Mouse (Mus musculus) neural tube, embryonic 14.5 days (tissue): ENCODE measurements around the gene Akt3. TPM values are rescaled to one million over a fixed set of nuclear protein-coding genes. Genes with fewer than 3 reads are reported as not detected.

ENCODE experiments used
- ATAC-seq: fragments of 200-750 bp; cut with Nextera tagmentation; 2 replicates; pipeline ENCODE4 v1.8.0; 2017; ENCODE audit warnings: low read depth, mild to moderate bottlenecking, moderate TSS enrichment, moderate library complexity
- H3K27ac ChIP-seq: fragments of 300-500 bp; sonication (generic); 2 replicates; pipeline ENCODE4 v1.5.1; 2014; ENCODE audit warnings: low read depth, mild to moderate bottlenecking, control low read depth, low read length, moderate library complexity, mixed read lengths
- H3K27me3 ChIP-seq: fragments of 300-500 bp; sonication (generic); 2 replicates; pipeline ENCODE4 v1.6.1; 2014; ENCODE audit warnings: low read length; ENCODE audit not compliant: control insufficient read depth, insufficient read depth
- H3K36me3 ChIP-seq: fragments of 300-500 bp; sonication (generic); 2 replicates; pipeline ENCODE4 v1.6.1; 2014; ENCODE audit warnings: low read length, mixed read lengths; ENCODE audit not compliant: control insufficient read depth, insufficient read depth
- H3K4me1 ChIP-seq: fragments of 300-500 bp; sonication (generic); 2 replicates; pipeline ENCODE4 v1.6.1; 2014; ENCODE audit warnings: low read length; ENCODE audit not compliant: control insufficient read depth, insufficient read depth
- H3K4me2 ChIP-seq: fragments of 300-500 bp; sonication (generic); 2 replicates; pipeline ENCODE4 v1.6.1; 2014; ENCODE audit warnings: mild to moderate bottlenecking, low read depth, low read length, control low read depth
- H3K4me3 ChIP-seq: fragments of 300-500 bp; sonication (generic); 2 replicates; pipeline ENCODE4 v1.5.1; 2014; ENCODE audit warnings: low read depth, low read length, control low read depth, mixed read lengths
- H3K9ac ChIP-seq: fragments of 300-500 bp; sonication (generic); replicated peaks from 2 replicates; pipeline ENCODE4 v1.6.1; 2014; ENCODE audit warnings: low read depth, mild to moderate bottlenecking, control low read depth, low read length, mixed read lengths
- H3K9me3 ChIP-seq: fragments of 300-500 bp; sonication (generic); 2 replicates; pipeline ENCODE4 v1.6.1; 2016; ENCODE audit warnings: low read length; ENCODE audit not compliant: control insufficient read depth
- WGBS: fragments of 180-500 bp; shearing (Covaris S2); extraction: QIAGEN DNeasy Blood & Tissue Kit; methylation state at CpG from one replicate; pipeline ENCODE4 v1.1.7; 2014; 5-methylcytosine and 5-hydroxymethylcytosine counted together
- polyA plus RNA-seq: library from polyadenylated mRNA; unstranded; fragments of >200 nt; fragmentation: Nextera tagmentation; extraction: Ambion mirVana; gene quantifications from 2 replicates; pipeline ENCODE4 v1.2.1, GENCODE M21; 2014

Akt3 gene
- polyA plus RNA-seq, 1 experiment from 2014 or later: 24.0 TPM

DNA sequence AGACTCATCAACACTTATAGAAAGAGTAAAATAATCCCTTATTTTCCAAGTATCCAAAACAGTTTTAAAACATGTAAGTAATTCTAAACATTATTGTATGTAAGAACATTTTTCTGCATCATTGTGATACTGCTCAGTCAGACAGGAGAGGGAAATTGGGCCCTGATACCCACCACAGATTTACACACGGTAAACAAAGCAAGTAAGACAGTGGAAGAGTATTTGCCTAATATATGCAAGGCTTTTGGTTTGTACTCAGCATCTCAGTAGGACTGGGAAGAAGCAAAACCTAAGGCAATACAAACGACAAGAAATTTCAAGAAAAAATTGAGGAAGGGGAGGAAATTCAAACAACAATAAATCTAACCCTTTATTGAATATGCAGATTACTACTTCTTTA is 92.2 kb downstream of the Akt3 start:
- Histone ChIP-seq H3K36me3 (no peaks in the 10 kb centered on the region), H3K9me3 (no peaks in the 10 kb centered on the region), H3K4me2 (no peak overlapping the region), H3K4me1 (no peaks in the 10 kb centered on the region), H3K9ac (no peak overlapping the region), H3K27me3 (no peaks in the 10 kb centered on the region), H3K27ac (no peak overlapping the region), H3K4me3 (no peak overlapping the region)
- ATAC-seq: no peak
- 13% methylated on average over 2 of the region's 2 CpGs for WGBS

DNA sequence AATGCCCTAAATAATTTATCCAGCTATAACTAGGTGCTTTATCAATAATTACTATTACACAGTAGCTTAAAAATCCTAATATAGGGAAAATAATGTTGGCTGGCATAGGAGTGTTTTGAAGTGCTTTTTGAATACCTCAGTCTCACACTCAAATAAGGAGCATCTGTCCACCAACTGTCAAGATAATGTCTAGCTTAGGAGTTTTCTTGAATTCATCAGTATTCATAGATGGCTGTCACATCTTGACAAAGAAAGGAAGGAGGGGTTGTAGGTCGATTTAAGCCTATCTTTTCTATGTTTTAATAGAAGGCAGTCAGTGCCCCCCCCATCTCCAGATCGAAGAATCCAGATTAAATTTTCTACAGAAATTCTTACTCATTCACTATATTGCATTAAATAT is 92.7 kb downstream of the Akt3 start:
- H3K4me3 ChIP-seq: no peak overlapping the region
- H3K27me3 ChIP-seq: no peaks in the 10 kb centered on the region
- H3K27ac ChIP-seq: no peak overlapping the region
- no peak overlapping the region for H3K4me2 ChIP-seq
- no peak for ATAC-seq
- H3K9me3 ChIP-seq: no peaks in the 10 kb centered on the region
- no peak overlapping the region for H3K9ac ChIP-seq
- H3K4me1 ChIP-seq: no peaks in the 10 kb centered on the region
- 64% methylated on average over 2 of the region's 2 CpGs for WGBS
- no peaks in the 10 kb centered on the region for H3K36me3 ChIP-seq

DNA sequence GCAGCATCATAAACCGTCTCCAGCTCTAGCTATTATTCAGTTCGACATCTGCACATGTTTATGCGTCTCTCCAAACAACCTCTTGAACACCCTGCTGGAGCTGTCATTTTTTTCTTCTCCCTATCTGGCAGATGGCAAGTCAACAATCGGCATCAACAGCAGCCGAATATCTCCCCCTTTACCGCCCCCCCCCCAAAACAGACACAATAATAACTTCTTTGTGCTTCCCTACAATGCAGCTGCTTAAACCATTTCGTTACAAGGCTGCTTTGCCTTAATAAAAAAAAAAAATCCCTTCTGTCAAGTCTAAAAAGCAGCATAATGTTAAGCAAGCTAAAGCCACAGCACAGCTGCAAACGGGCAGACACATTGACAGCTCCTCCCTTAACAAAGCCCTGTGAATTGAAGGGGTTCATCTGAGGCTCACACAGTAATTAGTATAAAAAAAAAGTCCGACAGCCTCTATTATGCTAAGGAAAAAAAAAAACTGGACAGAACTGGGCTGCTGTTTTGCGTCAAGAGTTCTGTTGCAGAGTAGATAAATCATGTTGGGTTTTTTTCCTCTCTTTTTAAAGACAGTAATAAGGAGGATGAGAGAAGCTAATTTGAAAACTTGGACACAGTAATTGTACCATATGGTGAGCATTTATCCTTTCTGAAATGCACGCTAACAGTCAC is 107.5 kb downstream of the Akt3 start:
- Histone ChIP-seq H3K4me3 (peak overlapping the region; percentile 7; the same call in 1 of the 2 replicates), H3K9ac (no peak overlapping the region), H3K9me3 (no peaks in the 10 kb centered on the region), H3K27me3 (no peaks in the 10 kb centered on the region), H3K36me3 (no peaks in the 10 kb centered on the region), H3K27ac (peak overlapping the region; percentile 45; the same call in 1 of the 2 replicates), H3K4me2 (peak overlapping the region; percentile 38), H3K4me1 (peaks cover 8% of the 10 kb centered on the region; the same call in 1 of the 2 replicates)
- WGBS: 4% methylated on average over 11 of the region's 11 CpGs
- ATAC-seq: peak; percentile 77

DNA sequence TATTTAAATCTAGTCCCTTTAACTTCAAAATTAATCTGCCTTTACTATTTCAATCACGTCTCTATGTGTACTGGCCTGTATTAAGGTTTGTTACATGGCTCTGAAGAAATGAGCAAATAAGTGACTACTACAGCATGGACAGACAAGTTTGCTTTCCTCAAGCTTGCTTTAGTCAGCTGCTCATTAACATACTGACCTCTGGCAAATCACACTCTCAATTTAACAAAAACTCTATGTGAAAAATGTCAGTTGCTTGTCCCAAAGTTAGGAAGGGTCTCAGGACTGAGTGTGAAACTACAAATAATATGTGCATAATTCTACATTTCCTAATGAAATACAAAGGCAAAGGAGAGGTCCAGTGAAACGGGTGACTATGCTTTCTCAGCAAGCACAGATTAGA is 109.3 kb downstream of the Akt3 start:
- H3K9ac ChIP-seq: no peak overlapping the region
- peaks cover 8% of the 10 kb centered on the region; the same call in 1 of the 2 replicates for H3K4me1 ChIP-seq
- 19% methylated on average over 2 of the region's 2 CpGs for WGBS
- no peak overlapping the region for H3K4me3 ChIP-seq
- H3K9me3 ChIP-seq: no peaks in the 10 kb centered on the region
- H3K27ac ChIP-seq: no peak overlapping the region
- no peaks in the 10 kb centered on the region for H3K27me3 ChIP-seq
- H3K36me3 ChIP-seq: no peaks in the 10 kb centered on the region
- no peak for ATAC-seq
- no peak overlapping the region for H3K4me2 ChIP-seq

DNA sequence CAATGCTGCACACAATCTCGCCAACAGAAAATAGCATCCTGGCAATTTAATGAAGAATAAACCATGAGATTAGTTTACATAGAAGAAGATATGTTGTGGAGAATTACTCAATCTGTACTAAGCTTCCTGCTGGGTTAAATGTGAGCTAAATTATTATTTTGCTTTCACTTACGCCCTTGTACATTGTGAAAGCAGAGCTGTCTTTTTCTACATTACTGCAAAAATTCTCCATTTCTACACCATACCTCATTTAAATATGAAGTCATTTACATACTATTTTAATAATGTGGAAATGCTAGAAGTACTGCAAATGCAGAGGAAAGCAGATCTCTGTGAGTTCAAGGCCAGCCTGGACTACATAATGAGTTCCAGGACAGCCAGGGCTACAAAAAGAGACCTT is 116.5 kb downstream of the Akt3 start:
- WGBS: 91% methylated on average over 2 of the region's 2 CpGs
- H3K36me3 ChIP-seq: no peaks in the 10 kb centered on the region

DNA sequence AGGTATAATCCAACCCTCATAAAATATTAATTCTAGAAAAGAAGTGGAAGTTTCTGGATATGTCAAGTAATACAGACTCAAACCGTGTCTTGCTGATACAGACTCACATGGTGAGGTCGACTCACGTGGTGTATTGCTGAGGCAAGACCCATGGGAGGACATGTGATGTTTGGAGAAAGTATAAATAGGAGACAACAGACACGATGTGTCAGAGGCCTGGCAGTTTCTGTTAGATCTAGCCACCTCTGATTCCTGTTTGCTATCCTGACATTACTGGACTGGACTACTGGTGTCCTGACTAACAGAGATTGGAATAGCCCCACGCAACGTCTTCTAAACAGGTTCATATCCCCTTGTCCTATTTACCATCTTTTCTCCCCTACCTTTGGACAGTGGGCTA is 118.4 kb downstream of the Akt3 start:
- Histone ChIP-seq H3K27me3 (no peaks in the 10 kb centered on the region), H3K4me2 (no peak overlapping the region), H3K4me3 (no peak overlapping the region), H3K27ac (no peak overlapping the region), H3K4me1 (no peaks in the 10 kb centered on the region), H3K36me3 (no peaks in the 10 kb centered on the region), H3K9me3 (no peaks in the 10 kb centered on the region), H3K9ac (no peak overlapping the region)
- no peak for ATAC-seq
- WGBS: 81% methylated on average over 6 of the region's 6 CpGs

More for the DNA sequence above, 116.5 kb downstream of the Akt3 start:
- Histone ChIP-seq H3K4me3 (no peak overlapping the region), H3K27ac (no peak overlapping the region), H3K4me2 (no peak overlapping the region), H3K9ac (no peak overlapping the region), H3K27me3 (no peaks in the 10 kb centered on the region), H3K4me1 (no peaks in the 10 kb centered on the region), H3K9me3 (no peaks in the 10 kb centered on the region)
- no peak for ATAC-seq

DNA sequence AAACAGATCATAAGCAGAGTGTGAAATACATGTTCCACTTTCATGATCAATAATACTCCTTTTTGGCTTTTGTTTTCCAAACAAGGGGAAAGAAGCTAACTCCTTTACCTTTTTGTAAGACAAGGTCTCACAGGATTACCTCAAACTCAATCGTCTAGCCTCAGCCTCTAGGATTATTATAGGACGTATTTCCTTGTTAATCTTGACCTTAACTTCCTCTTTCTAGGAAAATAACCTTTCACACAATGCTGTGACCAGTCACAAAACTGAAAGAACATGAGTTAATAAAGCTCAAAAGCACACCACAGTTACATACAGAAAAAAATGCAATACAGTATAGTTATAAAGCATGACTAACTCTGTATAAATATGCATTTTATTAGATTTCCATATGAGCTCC is 126.5 kb downstream of the Akt3 start:
- Histone ChIP-seq H3K4me1 (no peaks in the 10 kb centered on the region), H3K27me3 (no peaks in the 10 kb centered on the region), H3K4me2 (no peak overlapping the region), H3K9ac (no peak overlapping the region), H3K9me3 (no peaks in the 10 kb centered on the region), H3K4me3 (no peak overlapping the region), H3K27ac (no peak overlapping the region), H3K36me3 (no peaks in the 10 kb centered on the region)
- WGBS: 86% methylated on average over 2 of the region's 2 CpGs
- ATAC-seq: no peak

DNA sequence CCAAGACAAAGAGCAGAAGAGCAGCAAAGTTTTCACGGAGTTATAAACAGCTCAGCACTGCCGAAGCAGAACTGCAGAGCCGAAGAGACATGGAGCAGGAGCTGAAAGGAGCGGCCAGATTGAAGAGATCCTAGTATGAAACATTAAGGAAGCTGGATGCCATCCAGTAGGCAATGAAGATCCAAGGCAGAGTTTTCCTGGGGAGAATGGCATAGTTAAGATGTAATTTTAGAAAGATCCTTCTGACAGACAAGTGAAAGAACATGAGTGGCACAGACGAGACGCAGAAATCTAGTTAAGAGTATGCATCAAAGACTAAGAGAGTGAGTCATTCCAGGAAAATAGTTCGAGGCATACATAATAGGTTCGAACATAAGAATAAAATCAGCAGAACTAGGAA is 131.3 kb downstream of the Akt3 start:
- WGBS: 88% methylated on average over 8 of the region's 8 CpGs
- Histone ChIP-seq H3K4me1 (no peaks in the 10 kb centered on the region), H3K36me3 (no peaks in the 10 kb centered on the region), H3K9ac (no peak overlapping the region), H3K9me3 (no peaks in the 10 kb centered on the region), H3K27me3 (no peaks in the 10 kb centered on the region), H3K27ac (no peak overlapping the region), H3K4me3 (no peak overlapping the region), H3K4me2 (no peak overlapping the region)
- no peak for ATAC-seq

DNA sequence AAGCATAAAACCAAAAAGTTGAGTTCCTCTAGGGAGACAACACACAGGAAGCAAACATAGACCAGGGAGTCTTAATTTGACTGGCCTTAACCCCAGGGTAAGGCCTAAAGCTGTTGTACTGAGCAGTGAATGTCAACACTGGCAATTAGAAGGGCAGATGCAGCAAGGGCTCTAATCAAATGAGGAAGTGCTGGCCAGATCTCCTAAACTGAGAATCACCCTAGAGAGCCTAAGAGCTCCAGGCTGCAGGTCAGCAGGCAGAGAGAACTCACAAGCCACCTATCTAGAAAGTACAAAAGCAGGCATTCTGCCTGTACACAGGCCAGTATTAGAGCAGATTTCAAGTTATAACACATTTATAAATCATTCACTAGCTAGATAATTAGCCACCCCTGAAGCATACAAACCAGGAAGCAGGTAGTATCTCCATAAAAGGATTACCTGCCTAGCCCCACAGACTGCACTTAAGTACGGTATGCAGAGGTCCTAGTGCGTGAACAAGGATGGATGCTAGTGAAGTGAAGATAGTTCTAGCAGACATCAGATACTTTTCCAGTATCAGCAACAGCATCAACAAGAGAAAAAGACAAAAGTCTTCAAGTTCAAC is 147.2 kb downstream of the Akt3 start:
- Histone ChIP-seq H3K9me3 (no peaks in the 10 kb centered on the region), H3K4me2 (no peak overlapping the region), H3K36me3 (no peaks in the 10 kb centered on the region), H3K9ac (no peak overlapping the region), H3K27ac (no peak overlapping the region), H3K4me1 (no peaks in the 10 kb centered on the region), H3K27me3 (no peaks in the 10 kb centered on the region), H3K4me3 (no peak overlapping the region)
- ATAC-seq: no peak
- WGBS: 98% methylated on average over 2 of the region's 2 CpGs
